Comparison of ENCODE assay signal across 11 mouse cellular contexts in genomic region chr12:85462802-85463201, GRCm38 (mm10). TPM values are rescaled to one million over a fixed set of nuclear protein-coding genes. Genes with fewer than 3 reads are reported as not detected.
DNase-seq lines count a peak whose midpoint lies in the region; ATAC-seq and TF ChIP-seq lines count a peak whose summit lies in the region.
"Had no signal": no experiment of that assay in that cellular context is flagged by ENCODE, and none has a peak within 500 bp of the region (broad histone marks: within the 10 kb centered on the region; RNA-seq: fewer than 3 reads in every experiment).

No protein-coding gene starts in this region.

- no peak for TF ChIP-seq CTCF in embryonic fibroblast, embryonic 13.5 days (IDR thresholded peaks at IDR 0.05; ENCODE audit: borderline replicate concordance, insufficient read depth, low read length)

- 33% methylated on average over 7 of the region's 7 CpGs for WGBS in kidney, embryonic 16.5 days
- WGBS in stomach, embryonic 14.5 days, result 52% methylated on average over 7 of the region's 7 CpGs
- WGBS in hindbrain, embryonic 13.5 days, result 57% methylated on average over 7 of the region's 7 CpGs

- H3K4me1 ChIP-seq in kidney, embryonic 16.5 days (ENCODE audit: insufficient read depth, low read length), result peaks cover 17% of the 10 kb centered on the region
- peaks cover 11% of the 10 kb centered on the region for H3K4me1 ChIP-seq in embryonic fibroblast, embryonic 13.5 days (ENCODE audit: control insufficient read depth, insufficient read depth, low read length)
- peaks cover 13% of the 10 kb centered on the region for H3K4me1 ChIP-seq in stomach, embryonic 14.5 days (ENCODE audit: control insufficient read depth, insufficient read depth, low read length)
- peaks cover 5% of the 10 kb centered on the region; the same call in 1 of the 2 replicates for H3K4me1 ChIP-seq in hindbrain, embryonic 13.5 days (replicated peaks)

- no peaks in the 10 kb centered on the region for H3K27me3 ChIP-seq in kidney, embryonic 16.5 days (ENCODE audit: insufficient read depth, low read length)
- no peaks in the 10 kb centered on the region for H3K27me3 ChIP-seq in stomach, embryonic 14.5 days (ENCODE audit: control insufficient read depth, insufficient read depth, low read length)
- peaks cover 3% of the 10 kb centered on the region; the same call in 1 of the 2 replicates for H3K27me3 ChIP-seq in hindbrain, embryonic 13.5 days

- H3K27ac ChIP-seq in kidney, embryonic 16.5 days (ENCODE audit: low read length), result no peak overlapping the region
- H3K27ac ChIP-seq in embryonic fibroblast, embryonic 13.5 days (ENCODE audit: insufficient read depth, low read length), result peak overlapping the region; percentile 27; the same call in 1 of the 2 replicates
- H3K27ac ChIP-seq in stomach, embryonic 14.5 days (ENCODE audit: low read length), result peak overlapping the region; percentile 69; the same call in 1 of the 2 replicates
- no peak overlapping the region for H3K27ac ChIP-seq in hindbrain, embryonic 13.5 days

- DNase-seq in heart, adult 11 months, result peak; percentile 96
- no peak for DNase-seq in heart, adult 8-10 months (ENCODE audit: low spot score)
- DNase-seq in kidney, postnatal 25 days, result peak; percentile 35 to 50
- DNase-seq in cerebellum, adult 9-10 months, result no peak
- DNase-seq: cerebellum, adult 8-10 months; liver had no signal

- no peak overlapping the region for H3K9ac ChIP-seq in kidney, embryonic 16.5 days (replicated peaks; ENCODE audit: low read length)
- no peak overlapping the region for H3K9ac ChIP-seq in stomach, embryonic 14.5 days (replicated peaks; ENCODE audit: low read depth, low read length)
- H3K9ac ChIP-seq in hindbrain, embryonic 13.5 days, result no peak overlapping the region

- H3K4me3 ChIP-seq in kidney, embryonic 16.5 days (ENCODE audit: low read length), result no peak overlapping the region
- H3K4me3 ChIP-seq in embryonic fibroblast, embryonic 13.5 days (ENCODE audit: insufficient read depth, low read length), result no peak overlapping the region
- no peak overlapping the region for H3K4me3 ChIP-seq in stomach, embryonic 14.5 days (ENCODE audit: low read depth, low read length)
- no peak overlapping the region for H3K4me3 ChIP-seq in hindbrain, embryonic 13.5 days
- H3K4me3 ChIP-seq: midbrain, embryonic 10.5 days had no signal

- no peak overlapping the region for H3K4me2 ChIP-seq in kidney, embryonic 16.5 days (replicated peaks; ENCODE audit: low read depth, low read length)
- no peak overlapping the region for H3K4me2 ChIP-seq in stomach, embryonic 14.5 days (replicated peaks; ENCODE audit: low read depth, low read length)
- no peak overlapping the region for H3K4me2 ChIP-seq in hindbrain, embryonic 13.5 days

- no peaks in the 10 kb centered on the region for H3K36me3 ChIP-seq in kidney, embryonic 16.5 days (ENCODE audit: insufficient read depth, low read length)
- no peaks in the 10 kb centered on the region for H3K36me3 ChIP-seq in stomach, embryonic 14.5 days (ENCODE audit: control insufficient read depth, insufficient read depth, low read length)
- no peaks in the 10 kb centered on the region for H3K36me3 ChIP-seq in hindbrain, embryonic 13.5 days
- H3K36me3 ChIP-seq: midbrain, embryonic 10.5 days had no signal

- no peaks in the 10 kb centered on the region for H3K9me3 ChIP-seq in kidney, embryonic 16.5 days (ENCODE audit: low read length)
- H3K9me3 ChIP-seq in stomach, embryonic 14.5 days (ENCODE audit: control insufficient read depth, low read depth, low read length), result no peaks in the 10 kb centered on the region
- H3K9me3 ChIP-seq in hindbrain, embryonic 13.5 days, result no peaks in the 10 kb centered on the region
- H3K9me3 ChIP-seq: midbrain, embryonic 10.5 days had no signal

- ATAC-seq in kidney, embryonic 16.5 days (ENCODE audit: low FRiP score, low TSS enrichment), result no peak
- no peak for ATAC-seq in stomach, embryonic 14.5 days (ENCODE audit: insufficient number of reproducible peaks, insufficient read depth, low FRiP score, low read depth)
- no peak for ATAC-seq in hindbrain, embryonic 13.5 days (ENCODE audit: low FRiP score)

- no peak for TF ChIP-seq POLR2A in embryonic fibroblast, embryonic 13.5 days (IDR thresholded peaks at IDR 0.05; ENCODE audit: low read depth, low read length)

RNA-seq across cellular contexts. Expression of gene Fos, which starts 10.9 kb away (rescaled TPM):
- total RNA-seq in heart, adult 8-10 months (2022), result 10 to 100 TPM in 2 of 4 experiments, 1 to 10 TPM in 2; 2.4 to 26.4 (median 15.7) TPM
- polyA plus RNA-seq in kidney, embryonic 16.5 days (2015; fragmentation: Nextera tagmentation; extraction: Ambion mirVana), result 2.7 and 3.5 TPM in 2 replicates
- 5.4 and 9.3 TPM in 2 replicates for polyA plus RNA-seq in embryonic fibroblast, embryonic 13.5 days (2011; ENCODE audit: insufficient read length, low read depth, missing spikeins)
- 8.6 and 9.1 TPM in 2 replicates for polyA plus RNA-seq in stomach, embryonic 14.5 days (2014; fragmentation: Nextera tagmentation; extraction: Ambion mirVana)
- polyA plus RNA-seq in hindbrain, embryonic 13.5 days (2015; fragmentation: Nextera tagmentation; extraction: Ambion mirVana), result 1.9 and 2.5 TPM in 2 replicates

Comparison
In these comparisons a context has a peak if more than half of its experiments do, and no peak if none do; other contexts are left out.
1. DNase-seq: peak in heart, adult 11 months (single experiment) and kidney, postnatal 25 days (2 of 2); none in heart, adult 8-10 months (single experiment) and cerebellum, adult 9-10 months (single experiment).
2. H3K27ac ChIP-seq: peak in embryonic fibroblast, embryonic 13.5 days (single experiment) and stomach, embryonic 14.5 days (single experiment); none in kidney, embryonic 16.5 days (single experiment) and hindbrain, embryonic 13.5 days (single experiment).